Mouse (Mus musculus) right cerebral cortex, postnatal 36 days (tissue): ENCODE data around the gene Npr2.
"Not testable (repeated sequence)": the region's sequence is repeated elsewhere in the genome, so short reads cannot be mapped to it uniquely, and the experiment has no call there.

Source experiments
- DNase-seq, 2 experiments: peaks; one replicate each; pipeline ENCODE4 v3.0.0; 2022; ENCODE audit warnings: low spot score in 2 of 2, mixed read lengths in 1 of 2

The Npr2 gene

DNA sequence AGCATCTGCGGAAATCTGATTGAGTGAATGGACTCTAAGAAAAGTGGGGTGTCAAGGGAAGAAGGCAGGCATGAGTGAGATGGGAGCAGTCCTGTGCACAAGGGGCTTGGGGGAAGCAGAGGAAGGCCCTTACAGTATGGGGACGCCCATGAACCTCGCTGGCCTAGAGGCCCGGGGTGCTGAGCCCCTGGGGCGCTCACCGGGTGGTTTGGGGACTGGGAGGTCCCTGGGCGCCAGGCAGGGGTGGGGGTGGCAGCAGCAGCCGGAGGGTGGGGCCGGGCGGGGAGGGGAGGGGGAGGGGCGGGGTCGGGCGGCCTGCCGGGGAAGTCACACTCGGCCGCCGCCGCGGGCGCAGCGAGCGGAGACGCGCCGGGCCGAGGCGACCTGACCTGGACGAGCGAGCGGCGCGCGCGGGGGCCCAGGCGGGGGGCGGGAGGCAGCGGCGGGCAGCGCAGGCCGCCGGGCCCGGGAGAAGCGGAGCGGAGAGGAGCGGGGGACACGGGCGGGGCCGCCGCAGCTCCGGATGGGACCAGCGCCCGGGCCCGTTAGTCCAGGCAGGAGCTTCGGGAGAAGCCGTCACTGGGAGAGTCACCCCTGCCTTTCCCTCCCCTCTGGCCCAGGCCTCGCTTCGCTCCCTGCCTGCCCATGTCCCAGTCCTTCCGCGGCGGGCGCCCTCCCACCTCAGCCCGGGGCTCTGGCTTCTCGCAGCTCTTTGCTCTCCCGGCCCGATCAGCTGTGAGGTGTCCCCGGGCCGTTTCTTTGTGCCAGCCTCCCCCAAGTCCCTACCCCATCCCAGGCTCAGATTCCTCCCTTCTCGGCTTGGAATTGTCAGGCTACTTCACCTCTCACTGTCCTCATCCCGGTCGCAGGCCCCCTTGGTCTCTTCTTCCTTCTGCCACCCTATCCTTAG is at the start of gene Npr2:
Npr2 (plus strand) TSS at position 890 of the 910 bp plus-strand sequence.
- DNase-seq: no peak

DNA sequence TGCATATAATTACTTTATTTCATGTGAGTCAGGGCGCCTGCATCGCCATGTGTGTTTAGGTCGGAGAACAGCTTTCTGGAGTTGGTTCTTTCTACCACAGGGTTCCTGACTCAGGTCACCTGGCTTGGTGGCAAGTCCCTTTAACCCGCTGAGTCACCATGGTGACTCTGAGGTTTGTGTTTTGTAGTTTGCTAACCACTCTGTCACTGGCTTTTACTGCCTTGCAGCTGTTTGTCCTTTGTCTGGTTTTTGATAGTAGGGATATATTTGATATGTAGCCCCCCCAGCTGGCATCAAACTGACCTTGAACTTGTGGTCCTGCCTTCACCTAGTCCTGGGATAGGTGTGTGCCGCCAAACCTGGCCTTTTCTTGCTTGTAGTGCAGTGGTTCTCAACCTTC is 49.5 kb upstream of the Npr2 start:
- no peak for DNase-seq

GRCm38 (mm10) chr4:43583421-43583820 is 48.3 kb upstream of the Npr2 start:
- no peak for DNase-seq

DNA sequence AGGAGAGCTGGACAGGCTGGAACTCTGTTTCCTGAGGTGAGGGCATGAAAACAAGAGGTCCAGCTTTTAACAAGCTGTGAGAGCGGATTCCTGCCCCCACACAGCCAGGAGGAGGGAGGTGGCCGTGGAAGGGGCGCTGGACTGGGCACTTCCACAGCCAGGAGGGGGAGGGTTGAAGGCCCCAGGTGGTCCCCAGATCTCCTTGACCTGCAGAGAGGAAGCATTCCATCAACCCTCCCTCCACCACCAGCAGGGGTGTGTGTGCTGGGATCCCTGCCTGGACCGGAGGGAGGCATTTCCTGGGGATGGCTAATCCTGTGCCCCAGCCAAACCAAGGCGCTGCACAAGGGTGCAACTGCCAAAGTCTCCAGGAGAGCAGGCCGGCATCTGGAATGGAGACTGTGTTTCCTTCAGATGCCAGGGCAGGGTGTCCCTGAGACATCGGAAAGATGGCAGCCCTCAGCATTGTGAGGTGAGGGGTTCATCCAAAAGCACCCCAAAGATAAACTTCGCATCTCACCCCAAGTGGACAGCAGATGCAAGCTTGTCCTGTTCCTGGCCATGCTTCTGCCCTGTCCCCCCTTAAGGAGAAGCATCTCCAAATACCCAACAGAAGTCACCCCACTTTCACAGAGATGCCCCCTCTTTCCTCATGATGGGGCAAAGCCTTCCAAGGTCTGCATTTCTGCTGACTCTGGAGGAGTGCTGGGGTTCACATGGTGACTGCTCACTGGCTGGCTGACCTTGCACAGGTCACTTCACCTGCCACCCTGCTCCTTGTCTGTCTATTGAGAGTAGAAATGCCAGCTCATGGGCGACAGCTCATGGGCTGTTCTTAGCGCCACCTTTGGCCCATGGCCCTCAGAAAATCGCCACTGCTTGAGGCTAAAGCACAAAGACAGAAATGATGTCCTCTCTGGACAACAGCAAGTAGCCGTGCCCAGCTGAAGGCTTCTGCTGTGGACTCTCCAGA is 47.0 kb upstream of the Npr2 start, which contains the start of gene Msmp:
Msmp (minus strand) TSS at position 51 of the 973 bp plus-strand sequence.
- no peak for DNase-seq

DNA sequence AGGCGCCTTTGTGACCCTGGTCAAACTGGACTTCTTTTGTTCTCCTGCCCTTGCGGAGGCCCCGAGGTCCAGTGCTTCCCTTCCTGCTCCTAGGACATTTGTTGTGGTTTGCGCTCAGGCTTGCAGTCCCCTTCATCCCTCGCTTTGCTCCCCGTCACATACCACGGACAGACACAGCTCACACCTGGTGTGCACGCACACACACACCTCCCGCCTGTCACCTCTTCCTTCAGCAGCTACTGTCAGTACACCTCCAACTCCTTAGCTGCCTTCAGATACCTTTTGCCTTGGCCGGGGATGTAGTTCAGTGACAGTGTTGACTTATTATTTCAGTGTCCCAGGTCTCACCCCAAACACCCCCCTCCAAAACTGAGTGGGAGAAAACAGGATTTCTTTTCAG is 46.1 kb upstream of the Npr2 start:
- no peak for DNase-seq

GRCm38 (mm10) chr4:43586411-43586810 is 45.3 kb upstream of the Npr2 start:
- DNase-seq: no peak

- DNase-seq: no peak
Measured at GRCm38 (mm10) chr4:43587681-43588080, 44.1 kb upstream of the Npr2 start.

- no peak for DNase-seq
Measured at GRCm38 (mm10) chr4:43591543-43591942, 40.2 kb upstream of the Npr2 start.

GRCm38 (mm10) chr4:43591961-43592360 is 39.8 kb upstream of the Npr2 start:
- DNase-seq: no peak

DNA sequence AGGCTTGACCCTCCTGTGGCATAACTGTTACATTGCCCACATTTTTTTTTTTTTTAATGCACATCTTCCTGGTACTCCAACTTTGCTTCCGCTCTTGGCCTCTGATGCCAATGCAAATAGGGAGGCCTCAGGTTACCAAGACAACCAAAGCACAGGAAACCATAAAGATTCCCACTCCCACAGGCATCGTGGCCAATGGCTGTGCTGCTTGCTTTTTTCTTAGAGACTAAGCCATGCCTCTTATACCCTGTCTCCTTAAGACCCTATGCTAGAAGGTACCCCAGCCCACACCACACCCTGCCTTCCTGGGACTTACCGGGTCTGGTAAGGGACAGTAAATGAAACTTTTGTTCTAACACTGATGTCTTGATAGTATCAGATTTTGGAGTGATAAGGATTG is 38.3 kb upstream of the Npr2 start:
- DNase-seq: no peak

- not testable (repeated sequence) for DNase-seq
Measured at GRCm38 (mm10) chr4:43596597-43596996, 35.1 kb upstream of the Npr2 start.

DNA sequence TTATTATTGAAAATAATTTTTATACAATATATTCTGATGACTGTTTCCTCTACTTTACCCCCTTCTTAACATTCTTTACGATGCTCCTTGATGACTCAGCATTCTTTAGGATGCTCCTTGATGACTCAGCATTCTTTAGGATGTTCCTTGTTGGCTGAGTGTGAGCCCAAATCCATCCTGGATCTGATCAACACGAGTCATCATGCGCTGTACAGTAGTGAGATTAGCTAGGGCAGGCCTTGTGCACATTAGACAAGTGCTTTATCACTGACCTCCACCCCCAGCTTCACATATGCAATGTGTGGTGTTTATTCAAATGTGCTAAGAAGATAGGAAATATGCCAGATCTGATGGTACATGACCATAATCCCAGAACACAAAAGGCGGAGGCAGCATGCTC is 33.5 kb upstream of the Npr2 start:
- DNase-seq: no peak

DNA sequence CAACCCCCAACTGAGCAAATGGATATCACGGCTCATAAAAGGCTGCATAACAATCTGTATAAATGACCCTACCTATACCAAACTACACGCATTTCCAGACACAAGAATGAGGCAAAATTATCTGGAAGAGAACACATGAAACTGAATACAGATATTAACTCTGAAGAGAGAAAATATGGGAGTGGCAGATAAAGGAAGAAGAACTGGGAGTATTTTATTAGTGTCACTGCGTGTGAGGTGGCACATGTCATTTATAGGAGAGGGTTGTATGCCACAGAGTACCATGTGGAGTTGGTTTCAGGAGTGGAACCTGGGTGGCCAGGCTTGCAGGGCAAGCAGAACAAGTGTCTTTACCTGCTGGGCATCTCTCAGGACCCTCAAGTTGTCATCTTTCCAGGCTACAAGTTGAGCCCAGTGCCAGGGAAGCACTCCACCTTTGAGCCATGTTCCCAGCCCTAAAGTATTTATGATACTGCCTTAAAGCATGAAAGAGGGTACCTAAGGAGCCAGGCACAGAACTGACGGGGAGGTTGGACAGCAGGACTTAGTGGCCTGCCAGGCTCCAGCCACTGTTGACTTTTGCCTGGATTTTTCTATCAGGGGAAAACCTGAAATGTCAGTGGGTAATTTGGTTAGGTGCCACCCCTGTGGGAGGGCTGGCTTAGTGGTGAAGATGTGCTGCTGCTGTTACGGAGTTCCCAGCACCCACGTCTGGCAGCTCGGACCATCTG is 32.9 kb upstream of the Npr2 start:
- DNase-seq: no peak

DNA sequence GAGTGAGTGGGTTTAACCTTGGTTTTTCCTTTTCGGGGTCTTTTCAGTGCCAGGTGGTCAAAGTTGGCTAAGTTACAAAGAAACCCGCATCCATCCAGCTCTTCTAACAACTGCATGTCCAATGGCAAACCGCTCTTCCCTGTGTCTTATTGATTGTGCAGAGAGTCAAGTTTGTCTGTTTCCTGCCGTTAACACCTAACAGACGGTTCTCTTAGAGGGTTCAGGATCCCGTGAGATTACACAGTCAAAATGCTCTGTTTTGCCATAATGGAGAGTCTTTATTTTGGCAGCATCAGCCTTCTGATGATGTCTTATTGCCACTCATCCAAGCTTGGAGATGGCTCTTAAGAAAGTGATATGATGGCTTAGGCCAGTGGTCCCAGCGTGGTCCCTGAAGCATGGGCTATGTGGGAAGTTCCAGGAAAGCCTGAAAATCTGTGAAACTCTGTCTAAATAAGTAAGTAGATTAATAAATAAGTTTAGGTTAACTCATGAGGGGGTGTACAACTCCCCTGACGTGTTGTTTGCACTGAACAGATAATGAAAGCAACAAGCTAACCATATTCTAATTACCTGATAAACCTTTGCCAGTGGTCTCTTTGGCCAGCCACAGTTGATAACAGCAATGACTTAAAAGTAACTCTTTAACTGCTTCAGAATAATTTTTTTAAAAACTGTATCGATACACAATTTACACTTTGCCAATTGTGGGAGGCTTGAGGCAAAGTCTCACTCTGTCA is 31.4 kb upstream of the Npr2 start:
- DNase-seq: no peak

- no peak for DNase-seq
Measured at GRCm38 (mm10) chr4:43604099-43604498, 27.6 kb upstream of the Npr2 start.

DNA sequence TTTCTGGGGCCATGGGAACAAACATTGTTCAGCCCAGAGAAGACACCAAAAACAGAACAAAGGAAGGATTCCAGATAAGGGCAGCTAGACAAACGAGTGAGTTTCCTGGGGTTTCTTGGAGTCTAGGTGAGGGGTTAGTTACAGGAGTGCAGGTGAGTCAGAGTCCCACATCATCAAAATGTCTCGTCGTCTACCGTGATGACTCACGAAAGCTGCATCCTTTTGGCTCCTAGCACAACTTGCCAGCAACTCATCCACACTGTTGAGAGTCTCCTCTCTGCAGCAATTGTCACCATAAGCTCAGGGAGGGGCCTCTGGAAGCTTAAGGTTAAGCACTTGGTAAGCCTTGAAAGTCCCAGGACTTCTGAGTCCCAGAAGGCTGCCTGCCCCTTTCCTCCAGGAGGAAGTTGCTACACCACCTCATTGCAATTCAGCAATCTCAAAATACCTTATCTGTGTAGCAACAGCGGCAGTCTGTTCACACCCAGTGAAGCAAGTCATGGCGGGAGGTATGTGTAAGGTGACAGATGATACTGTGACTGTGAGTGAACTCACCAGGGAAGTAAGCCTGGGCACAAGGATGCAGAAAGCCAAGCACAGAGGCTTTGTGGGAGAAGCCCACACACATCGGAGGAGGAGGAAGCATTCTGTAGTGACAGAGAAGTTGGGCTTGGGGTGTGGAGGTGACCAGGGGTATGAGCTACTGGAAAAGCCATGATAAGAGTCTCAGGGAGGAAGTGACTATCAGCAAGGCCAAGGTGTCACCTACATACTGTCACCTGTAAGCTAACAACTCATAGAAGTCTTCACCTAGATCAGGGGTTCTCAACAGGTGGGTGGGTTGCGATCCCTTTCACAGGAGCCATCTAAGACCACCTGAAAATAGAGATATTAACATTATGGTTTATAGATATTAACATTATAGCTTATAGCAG is 26.7 kb upstream of the Npr2 start:
- DNase-seq: no peak

- no peak for DNase-seq
Measured at GRCm38 (mm10) chr4:43612534-43612933, 19.2 kb upstream of the Npr2 start.

DNA sequence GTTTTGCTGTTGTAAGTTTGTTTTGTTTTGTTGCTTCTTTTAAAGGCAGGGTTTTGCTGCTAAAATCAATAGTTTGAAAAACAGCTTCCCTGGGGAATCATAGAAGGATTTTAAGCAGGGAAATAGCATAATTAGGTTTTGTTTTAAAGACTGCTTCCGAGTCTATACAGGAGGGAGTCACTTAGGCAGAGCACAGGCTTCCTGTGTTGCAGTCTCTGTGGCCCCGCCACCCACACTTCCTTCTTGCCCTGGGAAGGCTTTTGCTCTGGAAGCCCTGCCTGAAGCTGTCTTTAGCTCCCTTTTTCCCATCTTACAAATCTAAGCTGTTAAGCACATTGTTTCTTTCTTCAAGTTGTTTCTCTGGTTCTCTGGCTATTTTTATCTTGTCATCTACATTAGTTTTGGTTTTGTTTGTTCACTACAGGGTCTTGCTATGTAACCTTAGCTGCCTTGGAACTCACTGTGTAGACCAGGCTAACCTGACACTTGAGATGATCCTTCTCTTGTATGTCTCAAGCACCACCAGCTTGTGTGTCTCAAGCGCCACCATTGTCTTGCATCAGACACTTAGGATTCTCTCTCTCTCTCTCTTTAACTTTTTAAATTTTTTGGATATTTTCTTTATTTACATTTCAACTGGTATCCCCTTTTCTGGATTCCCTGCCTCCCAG is 18.5 kb upstream of the Npr2 start:
- no peak for DNase-seq

DNA sequence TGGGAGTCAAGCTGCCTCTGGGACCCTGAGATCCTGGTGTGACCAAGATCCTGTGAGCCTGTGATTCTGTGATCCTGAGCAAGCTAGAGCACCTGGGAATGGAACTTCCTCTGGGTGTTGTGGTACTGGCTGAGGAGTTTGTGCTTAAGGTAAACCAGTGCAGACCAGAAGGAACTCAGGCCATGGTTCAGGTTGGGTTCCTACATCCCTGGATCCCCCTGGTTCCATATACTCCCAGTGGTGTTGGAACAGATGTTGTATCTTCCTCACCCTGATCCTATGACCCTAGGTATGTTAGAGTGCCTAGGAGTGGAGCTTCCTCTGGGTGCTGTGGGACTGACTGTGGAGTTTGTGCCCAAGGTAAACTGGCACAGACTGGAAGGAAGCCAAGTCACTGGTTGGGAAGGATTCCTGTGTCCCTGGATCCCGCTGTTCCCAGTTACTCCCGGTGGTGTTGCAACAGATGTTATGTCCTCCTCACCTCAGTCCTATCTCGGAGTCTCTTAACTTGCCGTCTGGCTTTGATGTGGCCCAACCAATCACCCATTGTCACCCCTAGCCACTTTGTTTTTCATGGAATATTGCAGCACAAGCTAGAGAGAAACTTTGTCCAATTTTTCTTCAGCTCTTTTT is 11.5 kb upstream of the Npr2 start:
- DNase-seq: no peak
